Mouse (Mus musculus): Measurements from ENCODE around the gene Ddx25.

Gene Ddx25

GRCm38 (mm10) chr9:35491109-35491866, 67.0 kb downstream of the Ddx25 start:
- DNase-seq: no peak

- no peak for DNase-seq
These were observed 69.8 kb downstream of the Ddx25 start for GRCm38 (mm10) chr9:35488496-35488895.
